In genomic region chr6:108781865-108782264, GRCm38 (mm10) we compare ENCODE assay signal across 17 mouse cellular contexts. TPM values are rescaled to one million over a fixed set of nuclear protein-coding genes. Genes with fewer than 3 reads are reported as not detected.
A peak's percentile ranks its signal among the peaks of the same experiment; 100 is the strongest.
DNase-seq lines count a peak whose midpoint lies in the region; ATAC-seq and TF ChIP-seq lines count a peak whose summit lies in the region.
"Had no signal": no experiment of that assay in that cellular context is flagged by ENCODE, and none has a peak within 500 bp of the region (broad histone marks: within the 10 kb centered on the region; RNA-seq: fewer than 3 reads in every experiment).

No protein-coding gene starts in this region.

- peak; percentile 49 for ATAC-seq in megakaryocyte, adult 5-6 weeks (ENCODE audit: poor library complexity, severe bottlenecking)
- ATAC-seq: liver, embryonic 12.5 days; Patski had no signal

- peaks cover 11 to 21% of the 10 kb centered on the region in 2 experiments; a peak in 3 of 4 replicates for H3K4me1 ChIP-seq in MEL (ENCODE audit: control insufficient read depth in 1 of 2, insufficient read depth in 2 of 2, low read length in 2 of 2)

- DNase-seq in layer of hippocampus, adult 9-11 months, result peak; percentile 45
- DNase-seq in layer of hippocampus, adult 8-10 months (ENCODE audit: low spot score in 2 of 2), result no peak
- DNase-seq in A20 (ENCODE audit: low read depth, low spot score), result peak; percentile 82
- DNase-seq in MEL (ENCODE audit: low read depth, low spot score), result peak; percentile 74
- no peak for DNase-seq in ovary, postnatal 14 days (ENCODE audit: low spot score)
- DNase-seq in left cerebral cortex, adult 2 months (ENCODE audit: extremely low spot score in 1 of 2, low spot score in 2 of 2), result no peak
- DNase-seq in cerebellum, adult 9-10 months, result no peak
- DNase-seq: adrenal gland, postnatal 14 days; cerebellum, adult 2 months; gastrocnemius, adult 2 months; kidney, adult 8-10 months; midbrain, embryonic 14.5 days had no signal

- intact Hi-C loops in left cerebral cortex, adult 2 months (cut with DNase I), result loop anchor here (2.0 kb wide), 1 partner anchor 47 kb away; the partner anchor contains the start of gene Edem1

- TF ChIP-seq POLR2A in MEL (IDR thresholded peaks at IDR 0.05; ENCODE audit: control insufficient read depth in 1 of 2, insufficient read depth in 1 of 2, low read depth in 1 of 2, low read length in 2 of 2, poor library complexity in 1 of 2), result no peak

- peaks cover 33% of the 10 kb centered on the region for H3K79me2 ChIP-seq in MEL (ENCODE audit: control insufficient read depth, insufficient read depth, low read length, poor library complexity)

- H3K4me3 ChIP-seq in MEL (ENCODE audit: control insufficient read depth in 1 of 2, insufficient read depth in 1 of 2, low read depth in 2 of 2, low read length in 2 of 2), result peak overlapping the region; percentile 20 to 22
- H3K4me3 ChIP-seq in left cerebral cortex, adult 2 months, result no peak overlapping the region
- H3K4me3 ChIP-seq: embryonic facial prominence, embryonic 15.5 days had no signal

- no peaks in the 10 kb centered on the region for H3K27me3 ChIP-seq in MEL (ENCODE audit: control insufficient read depth in 1 of 2, insufficient read depth in 2 of 2, low read length in 2 of 2)
- H3K27me3 ChIP-seq: embryonic facial prominence, embryonic 15.5 days; liver, embryonic 12.5 days; Patski had no signal

- no peak for TF ChIP-seq CTCF in MEL (IDR thresholded peaks at IDR 0.05 in 2 of 3, conservative IDR thresholded peaks at IDR 0.05 in 1 of 3; ENCODE audit: control insufficient read depth in 1 of 3, insufficient read depth in 1 of 3, low read depth in 2 of 3, low read length in 3 of 3, poor library complexity in 1 of 3, severe bottlenecking in 1 of 3)
- no peak for TF ChIP-seq CTCF in left cerebral cortex, adult 2 months (IDR thresholded peaks at IDR 0.05)

- TF ChIP-seq RAD21 in MEL (IDR thresholded peaks at IDR 0.05; ENCODE audit: low read depth, low read length), result no peak

- H3K27ac ChIP-seq in MEL (ENCODE audit: control insufficient read depth, low read depth, low read length), result peak overlapping the region; percentile 66
- H3K27ac ChIP-seq in left cerebral cortex, adult 2 months, result no peak overlapping the region
- H3K27ac ChIP-seq: embryonic facial prominence, embryonic 15.5 days; gastrocnemius, adult 2 months; liver, embryonic 12.5 days had no signal

- H3K36me3 ChIP-seq in MEL (ENCODE audit: control insufficient read depth in 1 of 2, insufficient read depth in 2 of 2, low read length in 2 of 2), result peaks cover 0 to 31% of the 10 kb centered on the region in 2 experiments; a peak in 2 of 4 replicates
- H3K36me3 ChIP-seq: embryonic facial prominence, embryonic 15.5 days; forebrain, embryonic 10.5 days; liver, embryonic 12.5 days had no signal

- peak overlapping the region; percentile 83 for H3K9ac ChIP-seq in MEL (ENCODE audit: control insufficient read depth, low read depth, low read length, poor library complexity, severe bottlenecking)
- H3K9ac ChIP-seq: embryonic facial prominence, embryonic 15.5 days; liver, embryonic 12.5 days had no signal

- no peak for TF ChIP-seq EP300 in MEL (IDR thresholded peaks at IDR 0.05; ENCODE audit: low read depth in 1 of 2, low read length in 2 of 2)

- no peaks in the 10 kb centered on the region for H3K9me3 ChIP-seq in MEL (replicated peaks; ENCODE audit: insufficient read depth, low read length)
- H3K9me3 ChIP-seq: embryonic facial prominence, embryonic 15.5 days; forebrain, embryonic 10.5 days; liver, embryonic 12.5 days had no signal

TF ChIP-seq in MEL, 35 proteins besides CTCF, POLR2A, EP300 and RAD21:
- TF ChIP-seq TCF12 (IDR thresholded peaks at IDR 0.05; ENCODE audit: low read depth, low read length), result 0 out of 2 replicates have a peak, but pooled peaks have one; percentile 25
- TF ChIP-seq HCFC1 (IDR thresholded peaks at IDR 0.05; ENCODE audit: low read depth, low read length), result peak; percentile 71
- TF ChIP-seq SIN3A (IDR thresholded peaks at IDR 0.05; ENCODE audit: low read length), result no peak
- TF ChIP-seq USF2 (IDR thresholded peaks at IDR 0.05; ENCODE audit: borderline replicate concordance in 1 of 2, insufficient read depth in 1 of 2, low read depth in 1 of 2, low read length in 2 of 2), result 0 out of 4 replicates have a peak, but pooled peaks of 1 of the 2 experiments have one; percentile 19
- TF ChIP-seq ZC3H11A (IDR thresholded peaks at IDR 0.05; ENCODE audit: low read depth, low read length), result peak; percentile 81
- TF ChIP-seq TAL1 (IDR thresholded peaks at IDR 0.05; ENCODE audit: low read length), result no peak
- peak; percentile 83 for TF ChIP-seq MAX (IDR thresholded peaks at IDR 0.05; ENCODE audit: low read length)
- peak; percentile 79 for TF ChIP-seq USF1 (IDR thresholded peaks at IDR 0.05; ENCODE audit: low read depth, low read length)
- TF ChIP-seq MYB (IDR thresholded peaks at IDR 0.05; ENCODE audit: low read depth, low read length), result no peak
- TF ChIP-seq TBP (IDR thresholded peaks at IDR 0.05; ENCODE audit: low read depth, low read length), result peak; percentile 49; the same call in 1 of the 2 replicates
- peak; percentile 40; the same call in 1 of the 2 replicates for TF ChIP-seq ELF1 (IDR thresholded peaks at IDR 0.05; ENCODE audit: low read depth, low read length)
- TF ChIP-seq MXI1 (IDR thresholded peaks at IDR 0.05; ENCODE audit: low read depth, low read length), result peak; percentile 81
- TF ChIP-seq NELFE (IDR thresholded peaks at IDR 0.05; ENCODE audit: low read depth, low read length), result no peak; the same call in 1 of the 2 replicates
- peak; percentile 70 for TF ChIP-seq MYC (IDR thresholded peaks at IDR 0.05; ENCODE audit: low read depth, low read length)
- no peak for TF ChIP-seq ZKSCAN1 (IDR thresholded peaks at IDR 0.05; ENCODE audit: low read depth, low read length)

RNA-seq across cellular contexts. Expression of gene Arl8b, which starts 1.0 kb away (rescaled TPM):
- total RNA-seq in layer of hippocampus, adult 8-10 months (2022), result 100 to 1,000 TPM; 196 to 256 (median 209) TPM
- 37.7 and 45.2 TPM in 2 replicates for total RNA-seq in MEL (2012; rRNA removed)
- 100 to 1,000 TPM in 1 of 2 experiments, 10 to 100 TPM in 1; 75.2 to 120 TPM for polyA plus RNA-seq in MEL (2012; ENCODE audit: insufficient read depth in 1 of 2, insufficient read length in 2 of 2, low read depth in 1 of 2, low replicate concordance in 2 of 2, missing spikeins in 1 of 2)
- total RNA-seq in megakaryocyte, adult 5-6 weeks (2015), result 188 and 201 TPM in 2 replicates
- 67.0 and 67.8 TPM in 2 replicates for total RNA-seq in megakaryocyte, adult 5-6 weeks (2017)
- total RNA-seq in left cerebral cortex, adult 2 months (2021), result 100 to 1,000 TPM; 200 to 203 TPM

RNA-seq across cellular contexts. Expression of gene Edem1, which starts 46.6 kb away (rescaled TPM):
- total RNA-seq in layer of hippocampus, adult 8-10 months (2022), result 10 to 100 TPM; 18.2 to 34.0 (median 22.9) TPM
- total RNA-seq in MEL (2012; rRNA removed), result 10.8 and 11.1 TPM in 2 replicates
- polyA plus RNA-seq in MEL (2012; ENCODE audit: insufficient read depth in 1 of 2, insufficient read length in 2 of 2, low read depth in 1 of 2, low replicate concordance in 2 of 2, missing spikeins in 1 of 2), result 10 to 100 TPM in 1 of 2 experiments, not detected in 1; 17.9 TPM
- total RNA-seq in megakaryocyte, adult 5-6 weeks (2015), result 133 and 149 TPM in 2 replicates
- 118 and 136 TPM in 2 replicates for total RNA-seq in megakaryocyte, adult 5-6 weeks (2017)
- total RNA-seq in left cerebral cortex, adult 2 months (2021), result 10 to 100 TPM; 17.1 to 18.1 TPM

Comparison
In these comparisons a context has a peak if more than half of its experiments do, and no peak if none do; other contexts are left out.
1. DNase-seq: peak in layer of hippocampus, adult 9-11 months (single experiment), A20 (single experiment) and MEL (single experiment); none in layer of hippocampus, adult 8-10 months (0 of 2), ovary, postnatal 14 days (single experiment), left cerebral cortex, adult 2 months (0 of 2) and cerebellum, adult 9-10 months (single experiment).